Mouse (Mus musculus) urinary bladder, postnatal 25 days (tissue): Measurements from ENCODE around the gene Snx29.
"Not testable (repeated sequence)": the region's sequence is repeated elsewhere in the genome, so short reads cannot be mapped to it uniquely, and the experiment has no call there.

Source experiments
- DNase-seq: peaks from one replicate; pipeline ENCODE4 v3.0.0; 2022; ENCODE audit warnings: low spot score

The Snx29 gene

GRCm38 (mm10) chr16:11359919-11360318 is 37.2 kb downstream of the Snx29 start:
- DNase-seq: no peak

DNA sequence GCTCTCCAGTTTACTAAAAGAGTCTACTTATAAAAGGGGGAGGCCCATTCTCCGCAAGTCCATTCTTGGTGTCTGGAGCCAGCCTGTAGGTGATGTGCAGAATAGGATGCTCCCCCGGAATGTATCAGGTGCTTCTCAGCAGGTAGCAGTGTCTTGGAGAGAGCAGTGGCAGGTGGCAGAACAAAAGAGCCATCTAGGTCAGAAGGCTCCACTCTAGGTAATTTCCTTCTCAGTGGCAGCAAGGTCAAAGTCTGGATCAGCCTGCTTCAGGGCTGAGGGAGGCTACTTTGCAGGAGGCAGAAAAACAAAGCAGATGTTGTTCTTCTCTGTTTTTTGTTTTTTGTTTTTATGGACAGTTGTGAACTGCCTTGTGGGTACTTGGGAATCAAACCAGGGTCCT is 37.9 kb downstream of the Snx29 start:
- DNase-seq: not testable (repeated sequence)

GRCm38 (mm10) chr16:11365626-11366025 is 42.9 kb downstream of the Snx29 start:
- DNase-seq: no peak

- DNase-seq: no peak
Measured at GRCm38 (mm10) chr16:11366851-11367250, 44.1 kb downstream of the Snx29 start.

DNA sequence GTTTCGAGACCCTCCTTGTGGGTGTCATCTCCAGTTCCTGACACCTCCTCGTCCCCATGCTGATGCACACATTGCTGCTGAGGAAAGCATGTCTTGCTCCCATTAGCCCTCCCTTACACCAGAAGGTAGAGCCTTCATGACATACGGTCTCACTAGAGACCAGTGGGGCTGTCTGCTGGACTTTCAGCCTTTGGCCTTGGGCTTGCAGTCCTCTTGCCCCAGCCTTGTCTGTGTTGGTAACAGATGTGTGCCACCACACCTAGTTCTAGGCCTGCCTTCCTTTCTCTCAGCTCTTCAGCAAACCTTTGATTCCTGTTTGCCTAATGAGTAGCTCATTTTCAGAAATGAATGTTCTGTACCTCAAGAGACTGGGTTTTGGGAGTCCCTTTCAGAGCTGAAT is 45.7 kb downstream of the Snx29 start:
- DNase-seq: no peak

- no peak for DNase-seq
Measured at GRCm38 (mm10) chr16:11369162-11369561, 46.5 kb downstream of the Snx29 start.

- DNase-seq: no peak
Measured at GRCm38 (mm10) chr16:11369642-11370041, 46.9 kb downstream of the Snx29 start.

GRCm38 (mm10) chr16:11370132-11370544 is 47.4 kb downstream of the Snx29 start:
- no peak for DNase-seq

DNA sequence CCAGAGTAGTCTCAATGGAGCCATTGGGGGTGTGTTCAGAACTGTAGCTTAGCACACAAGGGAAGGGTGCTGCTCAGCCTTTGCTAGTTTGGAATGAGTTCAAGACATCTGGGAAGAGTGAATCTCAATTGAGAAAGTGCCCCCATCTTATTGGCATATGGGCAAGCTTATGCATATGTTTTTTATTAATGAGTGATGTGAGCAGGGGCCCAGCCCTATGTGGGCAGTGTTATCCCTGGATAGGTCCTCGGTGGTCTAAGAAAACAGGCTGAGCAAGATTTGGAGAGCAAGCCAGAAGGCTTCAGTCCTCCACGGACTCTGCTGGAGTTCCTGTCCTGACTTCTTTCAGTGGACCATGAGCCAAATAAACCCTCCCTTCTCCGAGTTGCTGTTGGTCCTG is 56.6 kb downstream of the Snx29 start:
- no peak for DNase-seq

DNA sequence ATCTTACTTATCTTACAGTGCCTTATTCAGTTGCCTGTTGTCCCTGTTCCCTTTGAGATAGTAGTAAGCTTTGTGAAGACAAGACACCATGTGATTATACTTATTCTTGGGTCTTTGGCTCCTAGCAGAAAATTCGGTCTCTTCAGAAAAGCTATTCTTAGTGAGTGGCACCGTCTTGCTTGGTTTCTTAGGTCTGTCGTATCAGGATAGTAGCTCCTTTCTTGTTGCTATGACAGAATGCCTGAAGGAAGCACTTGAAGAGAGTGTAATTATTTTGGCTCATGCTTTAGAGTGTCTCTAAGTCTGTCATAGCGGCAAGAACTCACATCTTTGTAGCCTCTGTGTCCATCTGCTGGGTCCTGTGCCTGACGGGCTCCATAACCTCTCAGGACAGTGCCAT is 57.3 kb downstream of the Snx29 start:
- no peak for DNase-seq

- no peak for DNase-seq
Measured at GRCm38 (mm10) chr16:11380871-11381270, 58.2 kb downstream of the Snx29 start.

GRCm38 (mm10) chr16:11384361-11384760 is 61.7 kb downstream of the Snx29 start:
- DNase-seq: no peak

- no peak for DNase-seq
Measured at GRCm38 (mm10) chr16:11385150-11385549, 62.4 kb downstream of the Snx29 start.

DNA sequence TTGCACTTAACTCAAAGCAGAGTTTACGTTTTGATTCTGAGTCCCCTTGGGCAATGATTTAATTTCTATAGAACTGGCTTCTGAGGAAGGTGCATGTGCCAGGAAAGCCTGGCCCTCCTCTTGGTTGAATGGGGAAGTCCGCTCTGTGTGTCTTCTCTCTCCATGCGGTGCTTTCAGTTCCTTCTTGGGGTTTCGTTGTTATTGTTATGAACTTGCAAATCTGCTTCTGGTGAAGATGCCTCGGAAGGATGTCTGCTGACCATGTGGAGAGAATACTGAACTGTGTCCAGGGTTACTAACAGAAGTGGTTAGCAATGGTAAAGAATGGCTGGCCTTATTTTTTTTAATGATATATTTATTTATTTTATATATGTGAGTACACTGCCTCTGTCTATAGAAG is 63.1 kb downstream of the Snx29 start:
- no peak for DNase-seq

- no peak for DNase-seq
Measured at GRCm38 (mm10) chr16:11386221-11386620, 63.5 kb downstream of the Snx29 start.

DNA sequence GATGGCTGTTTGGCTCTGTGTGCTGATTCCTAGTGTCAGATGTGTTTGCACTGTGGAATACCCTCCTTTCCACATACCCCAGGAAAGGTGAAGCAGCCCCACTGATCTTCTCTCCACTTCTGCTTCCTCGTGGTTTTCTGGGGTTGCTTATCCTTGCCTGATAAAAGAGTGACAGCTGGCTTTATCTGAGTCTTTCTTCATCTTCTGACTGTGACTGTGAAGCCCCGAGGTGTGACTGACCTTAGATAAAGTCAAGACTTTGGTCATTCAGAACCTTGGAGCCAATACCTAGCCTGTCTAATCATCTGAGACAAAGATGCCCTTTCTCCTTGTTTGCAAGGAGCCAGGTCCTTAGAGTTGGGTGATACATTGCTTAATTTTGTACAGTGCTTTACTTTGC is 65.4 kb downstream of the Snx29 start:
- DNase-seq: no peak

DNA sequence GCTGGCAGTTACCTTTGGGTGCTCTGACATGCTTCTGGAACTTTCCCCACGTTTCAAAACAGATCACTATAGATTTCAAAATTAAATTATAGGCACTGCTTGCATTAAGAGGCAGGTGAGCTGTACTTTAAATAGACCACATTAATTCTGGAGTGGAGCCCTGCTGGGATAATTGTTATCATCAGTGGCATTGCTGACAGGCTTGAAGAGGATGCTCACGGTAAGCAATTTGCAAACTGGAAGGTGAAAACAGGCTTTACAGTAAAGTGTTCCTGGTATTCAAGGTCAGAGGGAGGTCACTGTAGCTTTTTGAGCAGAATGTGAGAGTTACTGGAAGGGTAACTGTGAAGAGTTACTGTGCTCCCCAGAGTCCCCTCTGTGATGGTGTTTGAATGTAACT is 66.6 kb downstream of the Snx29 start:
- no peak for DNase-seq

DNA sequence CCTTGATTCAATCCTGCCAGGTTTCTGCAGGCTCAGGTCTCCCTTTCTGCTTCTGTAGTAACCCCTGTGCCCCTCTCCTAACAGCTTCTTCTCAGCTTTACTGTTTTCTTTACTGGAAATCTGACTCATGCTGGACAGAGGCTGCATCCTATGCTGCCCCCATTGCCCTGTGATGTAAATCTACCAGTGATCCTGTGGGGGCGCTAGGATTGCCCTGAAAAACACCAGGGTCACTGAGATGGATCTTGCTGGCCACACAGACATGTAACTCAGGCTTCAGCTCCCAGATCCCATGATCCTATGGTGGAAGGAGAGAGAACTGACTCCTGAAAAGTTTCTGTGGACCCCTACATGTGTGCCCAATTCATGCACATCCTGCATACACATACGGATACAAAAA is 73.9 kb downstream of the Snx29 start:
- no peak for DNase-seq

GRCm38 (mm10) chr16:11399386-11399785 is 76.7 kb downstream of the Snx29 start:
- no peak for DNase-seq

DNA sequence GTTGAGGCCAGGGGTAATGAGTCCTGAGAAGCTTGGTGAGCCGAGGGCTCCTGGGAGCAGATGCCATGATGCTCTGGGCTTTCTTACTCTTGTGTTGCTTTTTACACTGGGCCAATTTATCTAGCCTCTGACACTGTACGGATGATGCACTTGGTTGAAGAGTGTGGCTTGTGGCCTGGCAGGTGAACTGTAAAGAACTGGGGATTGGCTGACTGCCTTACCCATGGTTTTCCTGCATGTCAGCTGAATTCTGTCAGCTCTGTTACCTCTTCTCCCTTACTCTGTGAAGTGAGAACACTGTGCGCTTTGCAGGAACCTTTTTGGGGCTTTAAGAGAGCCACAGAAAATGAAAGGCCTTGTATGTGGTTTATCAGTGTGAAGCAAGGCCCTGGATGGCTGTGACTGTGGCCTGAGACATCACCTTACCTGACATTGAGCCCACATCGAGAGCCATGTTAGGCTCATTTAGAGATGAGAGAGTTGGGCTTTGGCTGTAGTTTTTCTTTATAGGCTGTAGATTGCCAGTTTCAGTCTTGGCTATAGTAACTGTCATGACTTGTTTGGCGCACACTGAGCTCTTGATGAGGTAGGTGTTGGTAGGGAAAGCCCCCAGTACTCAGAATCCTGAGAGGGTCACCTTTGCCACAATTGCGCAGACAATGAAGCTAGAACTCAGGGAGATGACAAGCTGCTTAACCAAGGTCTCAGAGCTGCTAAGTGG is 77.3 kb downstream of the Snx29 start:
- no peak for DNase-seq

GRCm38 (mm10) chr16:11400936-11401335 is 78.2 kb downstream of the Snx29 start:
- no peak for DNase-seq

GRCm38 (mm10) chr16:11405193-11405592 is 82.5 kb downstream of the Snx29 start:
- no peak for DNase-seq

- DNase-seq: no peak
Measured at GRCm38 (mm10) chr16:11406201-11406600, 83.5 kb downstream of the Snx29 start.

- no peak for DNase-seq
Measured at GRCm38 (mm10) chr16:11406622-11407021, 83.9 kb downstream of the Snx29 start.
